Mouse (Mus musculus) liver, postnatal 0 days (tissue): ENCODE results near the gene Gm3417.

Source experiments
- CTCF ChIP-seq: sonication (generic); IDR thresholded peaks from 2 replicates; pipeline ENCODE4 v1.5.1; 2016; ENCODE audit warnings: antibody characterized with exemption, low read depth
- EP300 ChIP-seq: IDR thresholded peaks from 2 replicates; pipeline ENCODE4 v1.6.1; 2016; ENCODE audit warnings: antibody characterized with exemption, low read depth, mild to moderate bottlenecking

DNA sequence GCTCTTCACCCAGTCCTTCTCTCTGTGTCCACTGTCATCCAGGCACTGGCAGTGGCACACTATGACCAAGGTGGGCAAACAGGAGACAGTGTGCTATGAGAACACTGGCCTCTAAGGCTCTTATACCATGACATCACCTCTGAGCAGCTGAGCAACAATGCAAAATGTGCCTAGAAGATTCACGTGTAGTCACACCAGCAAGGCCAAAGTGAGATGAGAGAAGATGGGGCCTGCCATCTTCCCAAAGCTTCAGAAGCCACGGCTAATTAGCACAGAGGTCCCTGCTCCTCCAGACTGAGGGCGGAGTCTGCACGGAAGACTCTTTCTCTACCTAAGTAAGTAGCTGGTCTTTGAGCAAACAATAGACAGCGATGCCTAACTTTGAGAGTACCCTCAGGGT, 50.0 kb downstream of the Gm3417 start:
- TF ChIP-seq CTCF, result no peak
- no peak for TF ChIP-seq EP300
